Mouse (Mus musculus): ENCODE measurements around the gene Atp5j2. TPM values are rescaled to one million over a fixed set of nuclear protein-coding genes. Genes with fewer than 3 reads are reported as not detected.
"Not testable (repeated sequence)": the region's sequence is repeated elsewhere in the genome, so short reads cannot be mapped to it uniquely, and the experiment has no call there.

Atp5j2 gene
- polyA plus RNA-seq, 1 experiment: not detected

DNA sequence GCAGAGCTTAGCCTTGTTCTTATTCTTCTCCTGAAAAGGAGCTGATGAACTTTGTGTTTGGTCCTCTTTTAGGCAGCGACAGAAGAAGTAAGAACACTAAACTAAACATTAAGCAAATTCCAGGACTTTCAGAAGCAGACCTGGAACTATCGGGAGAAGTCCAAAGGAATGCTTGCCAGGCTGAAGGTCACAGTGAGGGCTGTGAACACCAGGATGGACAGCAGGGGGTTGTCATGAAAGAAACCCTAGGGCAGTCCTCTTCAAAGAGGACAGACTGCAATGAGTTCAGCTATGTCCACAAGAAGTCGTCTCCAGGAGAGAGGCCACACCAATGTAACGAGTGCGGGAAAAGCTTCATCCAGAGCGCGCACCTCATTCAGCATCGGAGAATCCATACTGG is 28.1 kb upstream of the Atp5j2 start:
- Histone ChIP-seq H3K4me3 (ENCODE audit: insufficient read depth, low read depth, low read length) (no peak overlapping the region), H3K27ac (ENCODE audit: insufficient read depth, low read depth, low read length) (no peak overlapping the region), H3K4me1 (ENCODE audit: control insufficient read depth, insufficient read depth, low read length) (no peaks in the 10 kb centered on the region)
- TF ChIP-seq POLR2A (IDR thresholded peaks at IDR 0.05; ENCODE audit: insufficient read depth, low read depth, low read length) (no peak), CTCF (IDR thresholded peaks at IDR 0.05; ENCODE audit: insufficient read depth, low read depth, low read length) (no peak)
- 92% methylated on average over 8 of the region's 8 CpGs for whole genome bisulfite sequencing

DNA sequence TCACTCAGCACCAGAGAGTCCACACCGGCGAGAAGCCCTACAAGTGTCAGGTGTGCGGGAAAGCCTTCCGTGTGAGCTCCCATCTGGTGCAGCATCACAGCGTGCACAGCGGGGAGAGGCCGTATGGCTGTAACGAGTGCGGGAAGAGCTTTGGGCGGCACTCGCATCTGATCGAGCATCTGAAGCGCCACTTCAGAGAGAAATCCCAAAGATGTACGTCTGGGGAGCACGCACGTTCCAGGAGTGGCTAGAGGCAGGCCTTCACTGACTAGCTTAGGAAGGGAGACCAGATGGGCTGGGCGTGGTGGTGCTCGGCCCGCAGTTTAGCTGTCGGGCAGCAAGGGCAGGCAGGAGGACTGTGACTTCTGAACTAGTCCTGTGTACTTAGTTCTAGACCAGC is 26.8 kb upstream of the Atp5j2 start:
- Histone ChIP-seq H3K27ac (ENCODE audit: insufficient read depth, low read depth, low read length) (no peak overlapping the region), H3K4me1 (ENCODE audit: control insufficient read depth, insufficient read depth, low read length) (no peaks in the 10 kb centered on the region), H3K4me3 (ENCODE audit: insufficient read depth, low read depth, low read length) (no peak overlapping the region)
- 95% methylated on average over 20 of the region's 20 CpGs for WGBS
- no peak for TF ChIP-seq POLR2A (IDR thresholded peaks at IDR 0.05; ENCODE audit: insufficient read depth, low read depth, low read length)

DNA sequence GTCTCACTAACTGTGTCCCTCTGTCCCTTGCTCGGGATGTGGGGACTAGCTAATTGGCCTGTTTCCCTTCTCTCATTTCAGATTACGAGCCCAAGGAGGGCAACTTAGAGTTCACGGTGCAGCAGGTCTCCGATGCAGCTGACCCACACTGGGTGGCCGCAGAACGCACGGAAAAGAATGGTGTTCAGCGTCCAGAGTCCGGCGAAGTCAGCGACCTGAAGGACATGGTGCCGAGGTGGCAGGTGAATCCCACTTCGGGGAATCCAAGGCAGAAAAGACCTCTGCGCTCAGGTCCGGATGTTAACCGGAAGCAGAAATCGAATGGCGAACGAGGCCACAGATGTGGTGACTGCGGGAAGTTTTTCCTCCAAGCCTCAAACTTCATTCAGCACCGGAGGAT is 26.3 kb upstream of the Atp5j2 start:
- H3K4me1 ChIP-seq (ENCODE audit: control insufficient read depth, insufficient read depth, low read length): no peaks in the 10 kb centered on the region
- no peak overlapping the region for H3K4me3 ChIP-seq (ENCODE audit: insufficient read depth, low read depth, low read length)
- no peak for TF ChIP-seq CTCF (IDR thresholded peaks at IDR 0.05; ENCODE audit: insufficient read depth, low read depth, low read length)
- TF ChIP-seq POLR2A (IDR thresholded peaks at IDR 0.05; ENCODE audit: insufficient read depth, low read depth, low read length): no peak
- no peak overlapping the region for H3K27ac ChIP-seq (ENCODE audit: insufficient read depth, low read depth, low read length)
- WGBS: 96% methylated on average over 21 of the region's 21 CpGs

DNA sequence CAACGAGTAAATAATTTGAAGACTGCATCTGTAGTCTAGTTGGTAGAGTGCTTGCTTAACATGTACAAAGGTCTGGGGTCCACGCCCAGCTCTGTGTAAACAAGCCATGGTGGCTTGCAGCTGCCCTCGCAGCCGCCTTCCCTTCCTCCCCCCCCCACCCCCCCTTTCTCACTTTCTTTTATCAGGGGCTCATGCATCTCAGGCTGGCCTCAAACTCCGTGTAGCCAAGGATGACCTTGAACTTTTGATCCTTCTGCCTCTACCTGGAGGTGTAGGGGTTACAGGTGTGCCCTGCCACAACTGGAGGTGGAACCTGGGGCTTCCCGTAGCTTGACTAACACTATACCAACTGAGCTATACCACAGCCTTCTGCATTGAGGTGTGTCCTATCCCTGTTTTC is 25.9 kb upstream of the Atp5j2 start:
- TF ChIP-seq POLR2A (IDR thresholded peaks at IDR 0.05; ENCODE audit: insufficient read depth, low read depth, low read length): no peak
- TF ChIP-seq CTCF (IDR thresholded peaks at IDR 0.05; ENCODE audit: insufficient read depth, low read depth, low read length): no peak
- Histone ChIP-seq H3K4me1 (ENCODE audit: control insufficient read depth, insufficient read depth, low read length) (no peaks in the 10 kb centered on the region), H3K27ac (ENCODE audit: insufficient read depth, low read depth, low read length) (no peak overlapping the region), H3K4me3 (ENCODE audit: insufficient read depth, low read depth, low read length) (no peak overlapping the region)
- 92% methylated on average over 6 of the region's 6 CpGs for WGBS

DNA sequence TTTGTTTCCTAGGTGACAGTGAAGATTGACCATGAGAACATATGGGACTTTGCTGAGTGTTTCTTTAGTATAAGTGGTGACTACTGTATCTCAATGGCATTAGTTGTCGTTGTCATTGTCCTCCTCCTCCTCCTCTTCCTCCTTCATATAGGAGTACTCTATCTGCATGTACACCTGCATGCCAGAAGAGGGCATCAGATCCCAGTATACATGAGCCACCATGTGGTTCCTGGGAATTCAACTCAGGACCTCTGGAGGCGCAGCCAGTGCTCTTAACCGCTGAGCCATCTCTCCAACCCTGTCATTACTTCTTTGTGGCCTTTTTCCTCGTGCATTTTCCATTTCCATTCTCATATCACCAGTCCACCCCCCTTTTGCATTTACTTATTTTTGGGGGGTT is 22.8 kb upstream of the Atp5j2 start:
- no peak for TF ChIP-seq POLR2A (IDR thresholded peaks at IDR 0.05; ENCODE audit: insufficient read depth, low read depth, low read length)
- TF ChIP-seq CTCF (IDR thresholded peaks at IDR 0.05; ENCODE audit: insufficient read depth, low read depth, low read length): no peak
- Histone ChIP-seq H3K4me3 (ENCODE audit: insufficient read depth, low read depth, low read length) (no peak overlapping the region), H3K4me1 (ENCODE audit: control insufficient read depth, insufficient read depth, low read length) (no peaks in the 10 kb centered on the region), H3K27ac (ENCODE audit: insufficient read depth, low read depth, low read length) (no peak overlapping the region)
- 48% methylated on average over 4 of the region's 4 CpGs for WGBS

DNA sequence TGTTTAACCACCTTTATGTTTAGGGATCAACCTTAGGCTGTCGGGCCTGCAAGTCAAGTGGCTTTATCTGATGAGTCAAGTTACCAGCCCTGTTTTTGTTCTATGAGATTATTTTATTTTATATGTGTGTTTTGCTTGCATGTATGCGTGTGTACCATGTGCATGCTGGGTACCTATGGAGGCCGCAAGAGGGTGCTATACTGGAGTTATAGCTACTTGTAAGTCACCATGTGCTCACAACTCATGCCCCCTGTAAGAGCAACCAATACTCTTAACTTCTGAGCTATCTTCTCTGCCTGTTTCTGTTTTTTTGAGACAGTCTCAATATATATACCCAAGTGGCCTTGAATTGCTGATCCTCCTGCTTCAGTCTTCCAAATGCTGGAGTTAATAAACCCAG is 21.6 kb upstream of the Atp5j2 start:
- Histone ChIP-seq H3K4me3 (ENCODE audit: insufficient read depth, low read depth, low read length) (no peak overlapping the region), H3K4me1 (ENCODE audit: control insufficient read depth, insufficient read depth, low read length) (no peaks in the 10 kb centered on the region), H3K27ac (ENCODE audit: insufficient read depth, low read depth, low read length) (no peak overlapping the region)
- TF ChIP-seq POLR2A (IDR thresholded peaks at IDR 0.05; ENCODE audit: insufficient read depth, low read depth, low read length) (no peak), CTCF (IDR thresholded peaks at IDR 0.05; ENCODE audit: insufficient read depth, low read depth, low read length) (no peak)
- 94% methylated on average over 3 of the region's 3 CpGs for WGBS

DNA sequence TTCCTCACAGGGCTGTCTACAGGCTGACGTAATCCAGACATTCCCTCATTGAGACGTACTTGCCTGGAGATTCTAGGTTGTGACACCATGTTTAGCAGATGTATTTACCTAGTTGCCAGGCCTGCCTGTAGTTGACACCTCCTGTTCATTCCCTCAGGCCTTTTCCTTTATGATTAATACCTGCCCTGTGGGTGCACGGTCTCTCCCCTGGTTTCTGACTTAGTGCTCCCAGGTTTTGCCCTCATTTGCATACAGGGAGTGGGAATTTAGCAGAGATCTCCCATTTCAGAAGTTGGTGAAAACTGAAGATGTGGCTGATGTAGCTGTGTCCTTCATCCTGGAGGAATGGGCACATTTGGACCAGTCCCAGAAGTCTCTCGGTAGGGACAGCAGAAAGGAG is 20.4 kb upstream of the Atp5j2 start:
- no peak overlapping the region for H3K27ac ChIP-seq (ENCODE audit: insufficient read depth, low read depth, low read length)
- no peak overlapping the region for H3K4me3 ChIP-seq (ENCODE audit: insufficient read depth, low read depth, low read length)
- no peak for TF ChIP-seq CTCF (IDR thresholded peaks at IDR 0.05; ENCODE audit: insufficient read depth, low read depth, low read length)
- TF ChIP-seq POLR2A (IDR thresholded peaks at IDR 0.05; ENCODE audit: insufficient read depth, low read depth, low read length): no peak
- no peaks in the 10 kb centered on the region for H3K4me1 ChIP-seq (ENCODE audit: control insufficient read depth, insufficient read depth, low read length)
- WGBS: 90% methylated on average over 4 of the region's 4 CpGs

DNA sequence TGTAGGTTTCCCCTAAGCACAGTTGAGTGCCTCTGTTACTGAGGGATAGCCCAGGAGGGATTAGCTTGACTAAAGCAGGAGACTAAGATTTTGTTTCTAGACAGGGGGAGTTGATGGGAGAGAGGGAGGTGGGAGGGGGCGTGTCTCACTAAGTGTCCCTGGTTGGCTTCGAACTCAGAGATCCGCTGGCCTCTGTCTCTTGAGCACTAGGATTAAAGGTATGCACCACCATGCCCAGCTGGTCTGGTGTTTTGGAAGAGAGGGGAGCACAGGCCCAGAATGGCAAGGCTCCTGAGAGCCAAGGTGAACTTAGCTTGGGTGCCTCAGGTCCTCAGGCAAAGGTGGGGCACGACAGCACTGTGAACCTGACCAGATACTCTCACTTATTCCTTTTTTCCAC is 19.5 kb upstream of the Atp5j2 start:
- no peak for TF ChIP-seq POLR2A (IDR thresholded peaks at IDR 0.05; ENCODE audit: insufficient read depth, low read depth, low read length)
- TF ChIP-seq CTCF (IDR thresholded peaks at IDR 0.05; ENCODE audit: insufficient read depth, low read depth, low read length): no peak
- no peak overlapping the region for H3K27ac ChIP-seq (ENCODE audit: insufficient read depth, low read depth, low read length)
- WGBS: 96% methylated on average over 4 of the region's 4 CpGs
- no peak overlapping the region for H3K4me3 ChIP-seq (ENCODE audit: insufficient read depth, low read depth, low read length)
- no peaks in the 10 kb centered on the region for H3K4me1 ChIP-seq (ENCODE audit: control insufficient read depth, insufficient read depth, low read length)

DNA sequence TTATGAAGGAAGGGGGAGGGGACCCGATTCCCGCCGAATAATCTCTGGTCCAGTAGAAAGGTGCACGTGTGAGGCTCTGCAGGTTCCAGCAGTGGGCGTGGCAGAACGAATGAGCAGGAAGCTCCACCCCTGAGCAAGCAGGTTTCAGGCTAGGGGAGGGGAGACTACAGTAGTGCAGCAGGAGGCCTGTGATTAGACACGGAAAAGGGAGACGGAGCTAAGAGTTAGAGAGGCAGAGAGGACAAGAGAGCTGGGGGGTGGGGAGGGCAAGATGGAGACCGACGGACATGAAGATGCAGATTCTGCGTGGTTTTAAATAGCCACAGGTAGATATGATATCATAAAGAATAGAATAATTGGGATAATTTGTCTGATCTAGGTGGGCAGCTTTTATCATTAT is 16.5 kb upstream of the Atp5j2 start:
- not testable (repeated sequence) for H3K4me1 ChIP-seq (ENCODE audit: control insufficient read depth, insufficient read depth, low read length); H3K27ac ChIP-seq (ENCODE audit: insufficient read depth, low read depth, low read length); H3K4me3 ChIP-seq (ENCODE audit: insufficient read depth, low read depth, low read length)
- 61% methylated on average over 11 of the region's 11 CpGs for WGBS

DNA sequence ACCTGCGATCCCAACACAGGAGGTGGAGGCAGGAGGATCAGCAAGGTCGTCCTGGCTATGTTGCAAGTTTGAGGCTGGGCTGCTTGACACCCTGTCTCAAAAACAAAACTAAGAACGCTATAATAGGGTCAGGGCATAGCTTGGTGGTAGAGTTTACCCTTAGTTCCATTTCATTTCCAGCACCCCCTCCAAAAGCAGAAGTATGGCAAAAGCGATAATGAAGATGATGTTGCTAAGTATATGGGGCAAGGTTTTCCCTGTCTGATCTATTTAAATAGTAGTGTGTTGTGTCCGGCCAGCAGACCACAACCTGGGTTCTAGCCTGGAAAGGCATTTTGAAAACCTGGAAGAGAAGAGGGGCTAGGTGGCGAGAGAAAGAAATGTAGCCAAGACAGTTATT is 16.1 kb upstream of the Atp5j2 start:
- H3K27ac ChIP-seq (ENCODE audit: insufficient read depth, low read depth, low read length): no peak overlapping the region
- H3K4me1 ChIP-seq (ENCODE audit: control insufficient read depth, insufficient read depth, low read length): peaks cover 10% of the 10 kb centered on the region
- 88% methylated on average over 6 of the region's 6 CpGs for WGBS
- TF ChIP-seq POLR2A (IDR thresholded peaks at IDR 0.05; ENCODE audit: insufficient read depth, low read depth, low read length): no peak
- TF ChIP-seq CTCF (IDR thresholded peaks at IDR 0.05; ENCODE audit: insufficient read depth, low read depth, low read length): no peak
- no peak overlapping the region for H3K4me3 ChIP-seq (ENCODE audit: insufficient read depth, low read depth, low read length)

All from olfactory bulb, adult 2 months (tissue).